Mouse (Mus musculus): Measurements from ENCODE around the gene Pou2af1. TPM values are rescaled to one million over a fixed set of nuclear protein-coding genes. Genes with fewer than 3 reads are reported as not detected.

Gene Pou2af1
- polyA plus RNA-seq, 1 experiment from 2014 or later, result 0.09 TPM

DNA sequence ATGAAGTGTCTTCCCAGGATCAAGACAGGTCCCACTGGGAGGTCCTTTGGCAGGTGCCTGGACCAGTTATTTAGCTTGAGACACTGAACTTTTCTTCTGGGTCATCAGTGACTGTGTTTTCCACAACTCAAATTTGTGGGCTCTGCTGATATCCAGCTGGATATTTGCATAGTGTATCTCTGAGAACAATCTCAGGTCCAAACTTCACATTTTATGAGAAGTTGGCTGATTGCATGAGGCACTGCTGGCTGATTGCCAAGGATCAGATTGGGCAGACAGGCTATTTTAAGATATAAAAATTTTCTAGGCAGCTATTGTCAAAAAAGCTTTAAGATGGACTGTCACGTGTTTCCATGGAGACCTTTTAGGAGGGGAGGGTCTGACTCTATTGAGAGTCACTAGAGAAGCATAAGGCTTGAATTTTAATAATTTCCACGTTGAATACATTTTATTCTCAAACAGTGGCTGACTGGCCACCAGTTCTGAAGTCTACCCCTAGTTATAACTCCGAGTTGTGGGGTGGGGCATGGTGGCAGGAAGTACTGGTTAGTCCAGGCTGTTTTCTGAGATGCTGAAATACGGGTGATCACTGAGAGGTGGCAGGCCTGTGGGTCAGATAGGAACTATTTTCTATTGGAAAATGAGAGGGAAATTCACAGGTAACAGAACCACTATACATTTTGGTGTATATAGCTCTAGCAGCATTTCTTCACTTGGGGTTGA, 43.4 kb downstream of the Pou2af1 start:
- no peak overlapping the region for H3K9ac ChIP-seq (ENCODE audit: low read depth, low read length)
- H3K4me1 ChIP-seq (replicated peaks; ENCODE audit: control insufficient read depth, insufficient read depth, low read length), result peaks cover 5% of the 10 kb centered on the region; the same call in 1 of the 2 replicates
- H3K4me3 ChIP-seq (ENCODE audit: low read depth, low read length), result no peak overlapping the region
- no peaks in the 10 kb centered on the region for H3K36me3 ChIP-seq (ENCODE audit: control insufficient read depth, insufficient read depth)
- no peak overlapping the region for H3K4me2 ChIP-seq (replicated peaks; ENCODE audit: low read depth)
- H3K27me3 ChIP-seq (replicated peaks; ENCODE audit: control insufficient read depth, insufficient read depth, low read length), result 0 out of 2 replicates have a peak, but pooled peaks cover 10% of the 10 kb centered on the region
- 36% methylated on average over 4 of the region's 4 CpGs for WGBS
- H3K9me3 ChIP-seq (ENCODE audit: control insufficient read depth), result peaks cover 5% of the 10 kb centered on the region; the same call in 1 of the 2 replicates
- H3K27ac ChIP-seq (ENCODE audit: low read depth, low read length), result no peak overlapping the region
- no peak for TF ChIP-seq CTCF (IDR thresholded peaks at IDR 0.05; ENCODE audit: low read depth)
- peak; percentile 16; the same call in 1 of the 2 replicates for ATAC-seq

DNA sequence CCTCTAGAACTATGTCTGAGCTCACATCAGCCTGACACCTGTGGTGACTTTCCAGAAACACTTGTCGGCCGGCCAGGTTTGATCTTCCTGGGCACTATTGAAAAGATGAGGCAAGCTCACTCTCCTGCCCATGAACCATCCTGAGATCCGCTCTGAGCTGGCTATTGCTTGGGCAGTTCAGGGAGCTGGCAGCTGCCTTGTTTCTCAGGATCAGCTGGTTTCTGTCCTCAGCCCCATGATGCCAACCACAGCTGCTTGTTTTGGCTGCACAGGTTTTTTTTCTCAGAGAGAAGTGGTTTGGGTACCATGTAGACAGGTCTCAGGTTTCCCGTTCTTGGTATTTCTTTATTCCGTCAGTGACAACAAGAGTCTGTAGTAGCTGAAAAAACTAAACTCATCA, 44.9 kb downstream of the Pou2af1 start:
- Histone ChIP-seq H3K4me2 (replicated peaks; ENCODE audit: low read depth) (no peak overlapping the region), H3K4me1 (replicated peaks; ENCODE audit: control insufficient read depth, insufficient read depth, low read length) (peaks cover 5% of the 10 kb centered on the region; the same call in 1 of the 2 replicates), H3K27me3 (replicated peaks; ENCODE audit: control insufficient read depth, insufficient read depth, low read length) (0 out of 2 replicates have a peak, but pooled peaks cover 10% of the 10 kb centered on the region), H3K27ac (ENCODE audit: low read depth, low read length) (no peak overlapping the region), H3K9ac (ENCODE audit: low read depth, low read length) (no peak overlapping the region), H3K9me3 (ENCODE audit: control insufficient read depth) (peaks cover 7% of the 10 kb centered on the region; the same call in 1 of the 2 replicates), H3K4me3 (ENCODE audit: low read depth, low read length) (no peak overlapping the region), H3K36me3 (ENCODE audit: control insufficient read depth, insufficient read depth) (no peaks in the 10 kb centered on the region)
- whole genome bisulfite sequencing, result 91% methylated on average over 5 of the region's 5 CpGs
- no peak for TF ChIP-seq CTCF (IDR thresholded peaks at IDR 0.05; ENCODE audit: low read depth)
- ATAC-seq, result no peak

DNA sequence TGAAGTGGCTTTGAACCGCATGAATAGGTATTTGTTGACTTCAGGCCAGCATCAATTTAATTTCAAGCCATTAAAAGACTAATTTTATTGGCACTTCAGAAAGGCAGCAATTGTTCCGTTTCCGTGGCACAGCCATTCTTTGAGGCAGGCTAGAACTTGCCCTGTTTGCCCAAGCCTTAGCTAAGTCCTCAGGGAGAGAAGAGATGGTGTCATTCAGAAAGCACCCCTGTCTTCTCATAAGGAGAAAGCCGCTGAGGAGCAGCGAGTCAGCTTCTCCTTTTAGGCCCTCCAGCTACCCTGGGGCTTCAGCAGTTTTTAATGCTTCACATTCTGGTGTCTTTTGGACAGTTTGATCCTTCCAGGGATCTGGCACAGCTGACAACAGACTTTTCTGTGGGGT, 55.3 kb downstream of the Pou2af1 start:
- ATAC-seq, result no peak
- H3K4me3 ChIP-seq (ENCODE audit: low read depth, low read length), result no peak overlapping the region
- TF ChIP-seq CTCF (IDR thresholded peaks at IDR 0.05; ENCODE audit: low read depth), result no peak
- H3K27ac ChIP-seq (ENCODE audit: low read depth, low read length), result no peak overlapping the region
- no peaks in the 10 kb centered on the region for H3K36me3 ChIP-seq (ENCODE audit: control insufficient read depth, insufficient read depth)
- H3K9ac ChIP-seq (ENCODE audit: low read depth, low read length), result no peak overlapping the region
- H3K4me1 ChIP-seq (replicated peaks; ENCODE audit: control insufficient read depth, insufficient read depth, low read length), result no peaks in the 10 kb centered on the region
- H3K27me3 ChIP-seq (replicated peaks; ENCODE audit: control insufficient read depth, insufficient read depth, low read length), result peaks cover 3% of the 10 kb centered on the region; the same call in 1 of the 2 replicates
- whole genome bisulfite sequencing, result 85% methylated on average over 5 of the region's 5 CpGs
- no peak overlapping the region for H3K4me2 ChIP-seq (replicated peaks; ENCODE audit: low read depth)
- no peaks in the 10 kb centered on the region for H3K9me3 ChIP-seq (ENCODE audit: control insufficient read depth)

DNA sequence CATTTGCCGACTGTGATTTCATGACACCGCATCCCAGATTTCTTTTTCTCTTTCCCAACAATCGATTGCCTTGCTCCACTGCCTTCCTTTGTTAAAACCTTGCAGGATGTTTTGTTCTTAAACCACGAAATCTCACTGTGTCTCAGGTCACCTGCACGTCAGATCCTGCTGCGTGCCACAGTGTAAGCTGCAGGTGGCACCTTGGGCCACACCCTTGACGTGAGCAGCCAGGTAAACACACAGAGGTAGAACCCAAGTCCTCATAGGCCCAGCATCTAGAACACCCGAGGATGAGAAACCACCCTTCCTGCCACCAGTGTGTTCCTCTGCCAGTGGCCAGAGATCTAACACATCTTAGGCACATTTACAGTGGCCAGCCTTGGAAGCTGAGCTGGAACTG, 57.6 kb downstream of the Pou2af1 start:
- H3K27me3 ChIP-seq (replicated peaks; ENCODE audit: control insufficient read depth, insufficient read depth, low read length), result peaks cover 7% of the 10 kb centered on the region
- no peaks in the 10 kb centered on the region for H3K4me1 ChIP-seq (replicated peaks; ENCODE audit: control insufficient read depth, insufficient read depth, low read length)
- H3K9me3 ChIP-seq (ENCODE audit: control insufficient read depth), result no peaks in the 10 kb centered on the region
- no peak overlapping the region for H3K4me3 ChIP-seq (ENCODE audit: low read depth, low read length)
- TF ChIP-seq CTCF (IDR thresholded peaks at IDR 0.05; ENCODE audit: low read depth), result no peak
- no peak overlapping the region for H3K4me2 ChIP-seq (replicated peaks; ENCODE audit: low read depth)
- H3K27ac ChIP-seq (ENCODE audit: low read depth, low read length), result no peak overlapping the region
- 79% methylated on average over 8 of the region's 8 CpGs for WGBS
- no peaks in the 10 kb centered on the region for H3K36me3 ChIP-seq (ENCODE audit: control insufficient read depth, insufficient read depth)
- H3K9ac ChIP-seq (ENCODE audit: low read depth, low read length), result no peak overlapping the region
- no peak for ATAC-seq

DNA sequence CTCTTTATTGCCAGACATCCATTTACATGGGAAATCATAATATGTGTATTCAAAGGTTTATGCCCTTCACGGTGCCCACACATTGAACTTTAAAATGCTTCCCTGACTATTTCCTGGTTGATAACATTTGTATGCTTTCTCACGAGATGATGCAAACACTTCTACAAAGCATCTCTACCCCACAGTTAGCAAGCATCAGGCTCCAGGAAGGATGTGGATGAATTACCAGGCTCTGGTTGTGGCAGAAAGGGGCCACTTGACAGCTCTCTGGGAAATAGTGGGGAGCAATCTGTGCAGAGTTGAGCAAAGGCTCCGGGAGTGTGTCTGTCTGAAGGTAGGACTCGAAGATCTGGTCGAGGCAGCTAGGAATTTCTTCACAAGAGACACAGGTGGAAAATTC, 58.6 kb downstream of the Pou2af1 start:
- Histone ChIP-seq H3K36me3 (ENCODE audit: control insufficient read depth, insufficient read depth) (no peaks in the 10 kb centered on the region), H3K9me3 (ENCODE audit: control insufficient read depth) (no peaks in the 10 kb centered on the region), H3K4me2 (replicated peaks; ENCODE audit: low read depth) (no peak overlapping the region), H3K27ac (ENCODE audit: low read depth, low read length) (no peak overlapping the region), H3K9ac (ENCODE audit: low read depth, low read length) (no peak overlapping the region), H3K27me3 (replicated peaks; ENCODE audit: control insufficient read depth, insufficient read depth, low read length) (peaks cover 11% of the 10 kb centered on the region), H3K4me1 (replicated peaks; ENCODE audit: control insufficient read depth, insufficient read depth, low read length) (no peaks in the 10 kb centered on the region), H3K4me3 (ENCODE audit: low read depth, low read length) (no peak overlapping the region)
- TF ChIP-seq CTCF (IDR thresholded peaks at IDR 0.05; ENCODE audit: low read depth), result no peak
- peak; percentile 34; the same call in 1 of the 2 replicates for ATAC-seq
- 29% methylated on average over 5 of the region's 5 CpGs for WGBS

DNA sequence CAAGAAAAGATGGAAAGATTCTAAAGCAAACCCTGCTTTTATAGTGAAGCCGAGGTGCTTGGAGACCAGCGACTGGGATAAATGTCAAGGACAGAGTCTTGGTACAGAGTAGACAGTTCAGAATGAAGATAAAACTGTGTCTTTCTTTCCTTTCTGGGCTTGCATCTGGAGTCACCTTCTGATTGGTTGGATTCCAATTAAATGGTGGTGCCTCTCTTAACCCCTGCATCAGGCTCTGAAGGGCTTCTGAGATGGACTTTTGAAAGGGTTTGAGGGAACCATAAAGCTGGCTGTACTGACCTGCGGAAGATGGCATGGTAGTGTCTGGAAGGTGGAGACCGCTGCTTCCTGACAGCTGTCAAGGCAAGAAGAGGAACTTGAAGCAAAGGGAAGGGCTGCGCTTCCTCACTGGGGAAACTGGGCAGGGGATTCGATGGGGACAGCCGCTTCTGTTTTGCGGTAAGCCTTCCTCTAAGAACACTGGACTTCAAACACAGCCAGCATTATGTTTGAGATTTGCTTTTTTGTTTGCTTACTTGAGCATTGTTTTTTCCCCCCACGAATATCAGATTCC, 60.2 kb downstream of the Pou2af1 start:
- 71% methylated on average over 9 of the region's 9 CpGs for WGBS
- Histone ChIP-seq H3K27ac (ENCODE audit: low read depth, low read length) (no peak overlapping the region), H3K4me1 (replicated peaks; ENCODE audit: control insufficient read depth, insufficient read depth, low read length) (no peaks in the 10 kb centered on the region), H3K9me3 (ENCODE audit: control insufficient read depth) (no peaks in the 10 kb centered on the region), H3K36me3 (ENCODE audit: control insufficient read depth, insufficient read depth) (no peaks in the 10 kb centered on the region), H3K9ac (ENCODE audit: low read depth, low read length) (no peak overlapping the region), H3K4me3 (ENCODE audit: low read depth, low read length) (no peak overlapping the region), H3K4me2 (replicated peaks; ENCODE audit: low read depth) (no peak overlapping the region), H3K27me3 (replicated peaks; ENCODE audit: control insufficient read depth, insufficient read depth, low read length) (peaks cover 11% of the 10 kb centered on the region)
- no peak for ATAC-seq
- TF ChIP-seq CTCF (IDR thresholded peaks at IDR 0.05; ENCODE audit: low read depth), result no peak
